Mouse (Mus musculus) cortical plate, adult 2 months (tissue): ENCODE data around the gene Pbx1.

Experiments used
- CTCF ChIP-seq: fragments of 200-500 bp; IDR thresholded peaks from 2 replicates; pipeline ENCODE4 v1.5.1; 2011; ENCODE audit warnings: mild to moderate bottlenecking, control low read depth, low read length; ENCODE audit not compliant: insufficient read depth; ENCODE audit errors: extremely low read depth
- POLR2A ChIP-seq: fragments of 200-500 bp; IDR thresholded peaks from 2 replicates; pipeline ENCODE4 v1.6.1; 2011; ENCODE audit warnings: mild to moderate bottlenecking, low read length, control low read depth; ENCODE audit not compliant: insufficient read depth; ENCODE audit errors: extremely low read depth

DNA sequence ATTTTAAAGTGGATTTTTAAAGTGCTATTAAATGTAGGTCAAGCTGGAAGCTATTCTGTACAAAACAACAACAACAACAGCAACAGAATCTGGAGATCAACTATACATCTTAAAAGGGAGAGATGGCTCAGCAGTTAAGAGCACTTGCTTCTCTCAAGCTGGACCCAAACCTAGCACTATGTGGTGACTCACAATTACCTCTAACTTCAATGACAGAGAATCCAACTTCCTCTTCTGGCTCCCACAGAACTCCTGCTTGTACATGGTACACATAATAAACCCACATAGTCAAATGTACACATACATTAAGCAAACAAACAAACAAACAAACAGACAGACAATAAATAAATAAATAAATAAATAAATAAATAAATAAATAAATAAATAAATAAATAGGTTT is 118.3 kb downstream of the Pbx1 start:
- no peak for TF ChIP-seq CTCF
- TF ChIP-seq POLR2A = no peak
